Comparison of ENCODE assay signal across 8 mouse cellular contexts in genomic region chr4:154299541-154300271, GRCm38 (mm10). TPM values are rescaled to one million over a fixed set of nuclear protein-coding genes. Genes with fewer than 3 reads are reported as not detected.
DNase-seq lines count a peak whose midpoint lies in the region; ATAC-seq and TF ChIP-seq lines count a peak whose summit lies in the region.

No protein-coding gene starts in this region.

- H3K27ac ChIP-seq in forebrain, postnatal 0 days (ENCODE audit: low read depth, low read length): no peak overlapping the region

- TF ChIP-seq CTCF in forebrain, postnatal 0 days (IDR thresholded peaks at IDR 0.05; ENCODE audit: low read depth): no peak

- peak; percentile 12 for DNase-seq in thymus, postnatal 14 days
- DNase-seq in thymus, postnatal 10 days (ENCODE audit: low spot score in 2 of 2): no peak
- DNase-seq in forebrain, postnatal 0 days: no peak
- DNase-seq in kidney, postnatal 10 days: peak; percentile 82
- peak; percentile 78 for DNase-seq in lung, postnatal 25 days (ENCODE audit: low spot score)
- peak; percentile 50 for DNase-seq in urinary bladder, postnatal 25 days (ENCODE audit: low spot score)
- no peak for DNase-seq in spleen, postnatal 36 days (ENCODE audit: low spot score in 2 of 2)
- no peak for DNase-seq in adipocyte (ENCODE audit: low spot score)

- peaks cover 20% of the 10 kb centered on the region for H3K27me3 ChIP-seq in forebrain, postnatal 0 days (ENCODE audit: insufficient read depth, low read length)

- peak overlapping the region; percentile 83 for H3K4me2 ChIP-seq in forebrain, postnatal 0 days (ENCODE audit: low read depth)

- no peaks in the 10 kb centered on the region for H3K9me3 ChIP-seq in forebrain, postnatal 0 days (ENCODE audit: low read length)

- no peaks in the 10 kb centered on the region for H3K36me3 ChIP-seq in forebrain, postnatal 0 days (ENCODE audit: insufficient read depth)

- WGBS in forebrain, postnatal 0 days: 4% methylated on average over 53 of the region's 66 CpGs

- H3K4me1 ChIP-seq in forebrain, postnatal 0 days (ENCODE audit: insufficient read depth): no peaks in the 10 kb centered on the region

- H3K4me3 ChIP-seq in forebrain, postnatal 0 days (ENCODE audit: low read depth, low read length): peak overlapping the region; percentile 43

- no peak for ATAC-seq in forebrain, postnatal 0 days

- peak overlapping the region; percentile 31 for H3K9ac ChIP-seq in forebrain, postnatal 0 days

RNA-seq across cellular contexts. Expression of gene Arhgef16, which starts 1.8 kb away (rescaled TPM):
- 1.1 and 2.4 TPM in 2 replicates for total RNA-seq in forebrain, postnatal 0 days (2014; rRNA removed)
- 1.4 and 1.5 TPM in 2 replicates for polyA plus RNA-seq in forebrain, postnatal 0 days (2015; fragmentation: Nextera tagmentation; extraction: Ambion mirVana)

RNA-seq across cellular contexts. Expression of gene B230104I21Rik, which starts 36.2 kb away (rescaled TPM):
- 0.54 and 0.90 TPM in 2 replicates for total RNA-seq in forebrain, postnatal 0 days (2014; rRNA removed)
- not detected in 2 replicates for polyA plus RNA-seq in forebrain, postnatal 0 days (2015; fragmentation: Nextera tagmentation; extraction: Ambion mirVana)

Comparison
In these comparisons a context has a peak if more than half of its experiments do, and no peak if none do; other contexts are left out.
1. DNase-seq: peak in thymus, postnatal 14 days (single experiment), kidney, postnatal 10 days (single experiment), lung, postnatal 25 days (single experiment) and urinary bladder, postnatal 25 days (single experiment); none in thymus, postnatal 10 days (0 of 2), forebrain, postnatal 0 days (single experiment), spleen, postnatal 36 days (0 of 2) and adipocyte (single experiment).